Mouse (Mus musculus) ovary, adult 2 months (tissue): Measurements from ENCODE around the gene Rab11b. TPM values are rescaled to one million over a fixed set of nuclear protein-coding genes. Genes with fewer than 3 reads are reported as not detected.

ENCODE experiments used
- polyA plus RNA-seq: library from polyadenylated mRNA; depleted of rRNA; stranded (reverse); fragments of >200 nt; gene quantifications from 2 replicates; pipeline ENCODE4 v1.2.3, GENCODE M21; 2012; rRNA removed

Rab11b gene
- polyA plus RNA-seq: 589 and 629 TPM in 2 replicates

GRCm38 (mm10) chr17:33760255-33761165, at the start of gene Rab11b:
TSS of gene Rab11b (minus strand) at chr17:33760530.

GRCm38 (mm10) chr17:33781124-33781977, 21.0 kb upstream of the Rab11b start, which contains the start of gene Angptl4:
TSS of gene Angptl4 (minus strand) at chr17:33781830.

GRCm38 (mm10) chr17:33718384-33718881, 41.9 kb downstream of the Rab11b start, which contains the start of gene March2:
TSS of gene March2 (minus strand) at chr17:33718670.

Other genes with a start within 250 kb of the Rab11b start
- gene Adamts10, start 236.3 kb downstream of the Rab11b start, polyA plus RNA-seq: 249 and 256 TPM in 2 replicates
- 5.1 and 5.2 TPM in 2 replicates for gene Myo1f, start 204.8 kb downstream of the Rab11b start, polyA plus RNA-seq
- 68.7 and 113 TPM in 2 replicates for gene Zfp414, start 131.4 kb downstream of the Rab11b start, polyA plus RNA-seq
- gene Pram1, start 122.5 kb downstream of the Rab11b start, polyA plus RNA-seq: 1.1 and 1.4 TPM in 2 replicates
- gene Hnrnpm, start 73.7 kb downstream of the Rab11b start, polyA plus RNA-seq: 145 and 173 TPM in 2 replicates
- gene March2, start 41.9 kb downstream of the Rab11b start, polyA plus RNA-seq: 93.6 and 111 TPM in 2 replicates
- 133 and 185 TPM in 2 replicates for gene Angptl4, start 21.3 kb upstream of the Rab11b start, polyA plus RNA-seq
- gene Kank3, start 50.0 kb upstream of the Rab11b start, polyA plus RNA-seq: 193 and 200 TPM in 2 replicates
- 1,023 and 1,245 TPM in 2 replicates for gene Rps28, start 64.0 kb upstream of the Rab11b start, polyA plus RNA-seq
- 549 and 689 TPM in 2 replicates for gene Ndufa7, start 64.0 kb upstream of the Rab11b start, polyA plus RNA-seq
- 124 and 183 TPM in 2 replicates for gene Cd320, start 82.6 kb upstream of the Rab11b start, polyA plus RNA-seq
- not detected in 2 replicates for gene Gm7029, start 113.3 kb upstream of the Rab11b start, polyA plus RNA-seq
- 12.1 and 15.3 TPM in 2 replicates for gene Kifc1, start 130.1 kb upstream of the Rab11b start, polyA plus RNA-seq
- 0.43 TPM in 1 of 2 replicates, not detected in the other for gene Platr17, start 144.6 kb upstream of the Rab11b start, polyA plus RNA-seq
- 53.9 and 59.5 TPM in 2 replicates for gene Daxx, start 148.9 kb upstream of the Rab11b start, polyA plus RNA-seq
- gene Tapbp, start 155.4 kb upstream of the Rab11b start, polyA plus RNA-seq: 189 and 212 TPM in 2 replicates
- 105 and 109 TPM in 2 replicates for gene Zbtb22, start 155.4 kb upstream of the Rab11b start, polyA plus RNA-seq
- gene Rgl2, start 169.0 kb upstream of the Rab11b start, polyA plus RNA-seq: 212 and 227 TPM in 2 replicates
- gene Pfdn6, start 179.8 kb upstream of the Rab11b start, polyA plus RNA-seq: 18.3 and 18.5 TPM in 2 replicates
- 26.7 and 33.0 TPM in 2 replicates for gene Wdr46, start 180.1 kb upstream of the Rab11b start, polyA plus RNA-seq
- gene B3galt4, start 191.0 kb upstream of the Rab11b start, polyA plus RNA-seq: 13.9 and 15.3 TPM in 2 replicates
- 65.4 and 80.8 TPM in 2 replicates for gene Vps52, start 195.3 kb upstream of the Rab11b start, polyA plus RNA-seq
- gene Rps18, start 195.5 kb upstream of the Rab11b start, polyA plus RNA-seq: 733 and 1,224 TPM in 2 replicates
- 968 and 1,399 TPM in 2 replicates for gene H2-K1, start 239.8 kb upstream of the Rab11b start, polyA plus RNA-seq